Mouse (Mus musculus): ENCODE results near the gene Cdc14a.

DNA sequence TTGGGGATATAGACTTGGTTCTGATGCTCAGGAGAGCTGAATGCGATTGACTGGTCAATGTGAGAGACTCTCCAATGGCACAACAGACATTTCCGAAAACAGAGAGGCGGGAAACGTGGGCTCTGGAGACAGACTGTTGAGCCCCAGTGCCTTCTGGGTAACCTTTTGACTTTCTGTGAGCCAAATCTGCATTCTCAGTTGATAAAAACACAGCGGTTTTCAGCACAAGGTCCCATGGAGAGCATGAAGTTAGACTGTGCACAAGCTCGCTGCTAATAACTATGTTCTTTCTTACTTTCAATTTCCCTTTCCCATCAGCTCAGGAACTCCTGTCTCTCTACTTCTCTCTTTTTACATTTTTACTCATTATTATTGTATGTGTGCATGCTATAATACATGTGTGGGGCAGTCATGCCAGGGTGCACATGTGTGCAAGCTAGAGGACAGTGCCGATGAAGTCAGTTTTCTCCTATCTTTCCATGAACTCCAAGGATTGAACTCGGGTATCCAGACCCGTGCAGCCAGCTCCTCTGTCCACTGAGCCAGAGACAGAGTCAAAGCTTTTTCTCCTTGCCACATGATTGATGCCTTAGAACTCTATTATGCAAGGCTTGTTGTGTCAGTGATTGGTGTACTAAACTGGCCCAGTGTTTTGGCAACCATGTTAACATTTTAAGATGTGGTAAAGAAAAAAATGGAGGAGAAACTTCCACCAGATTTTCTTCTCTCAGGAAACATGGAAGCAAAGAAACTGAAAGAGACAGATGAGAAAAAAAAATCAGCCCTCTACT is 13.2 kb upstream of the Cdc14a start:
- TF ChIP-seq POLR2A (IDR thresholded peaks at IDR 0.05; ENCODE audit: extremely low read depth, insufficient read depth, low read length) (no peak), CTCF (IDR thresholded peaks at IDR 0.05; ENCODE audit: extremely low read depth, insufficient read depth, low read length) (no peak)
